12 mouse cellular contexts compared by ENCODE assay signal in genomic region chr17:16612405-16612979, GRCm38 (mm10).
"Had no signal": no experiment of that assay in that cellular context is flagged by ENCODE, and none has a peak within 500 bp of the region (broad histone marks: within the 10 kb centered on the region; RNA-seq: fewer than 3 reads in every experiment).

No protein-coding gene starts in this region.

- H3K4me1 ChIP-seq: kidney, embryonic 15.5 days; limb, embryonic 13.5 days; stomach, embryonic 15.5 days had no signal

- H3K9me3 ChIP-seq: kidney, embryonic 15.5 days; limb, embryonic 13.5 days; stomach, embryonic 15.5 days had no signal

- H3K4me3 ChIP-seq: kidney, embryonic 15.5 days; limb, embryonic 13.5 days; stomach, embryonic 15.5 days had no signal

- H3K27me3 ChIP-seq: kidney, embryonic 15.5 days; limb, embryonic 13.5 days; stomach, embryonic 15.5 days had no signal

- H3K27ac ChIP-seq: kidney, embryonic 15.5 days; limb, embryonic 13.5 days; liver, embryonic 14.5 days; stomach, embryonic 15.5 days had no signal

- H3K4me2 ChIP-seq: kidney, embryonic 15.5 days; limb, embryonic 13.5 days; stomach, embryonic 15.5 days had no signal

- H3K36me3 ChIP-seq: kidney, embryonic 15.5 days; limb, embryonic 13.5 days; stomach, embryonic 15.5 days had no signal

- DNase-seq: kidney, adult 18-20 months; kidney, postnatal 14 days; left cerebral cortex, postnatal 4 days; lung, adult 18-20 months; retina, postnatal 1 day; right cerebral cortex, postnatal 14 days; thymus, adult 2 months; thymus, postnatal 25 days had no signal

- H3K9ac ChIP-seq: kidney, embryonic 15.5 days; limb, embryonic 13.5 days; liver, embryonic 14.5 days; stomach, embryonic 15.5 days had no signal
